Mouse (Mus musculus): ENCODE measurements around the gene Nudt3. TPM values are rescaled to one million over a fixed set of nuclear protein-coding genes. Genes with fewer than 3 reads are reported as not detected.

Nudt3 gene
- polyA plus RNA-seq, 1 experiment from 2014 or later = 32.2 TPM

- ATAC-seq (ENCODE audit: low FRiP score, low TSS enrichment) = no peak
Measured at GRCm38 (mm10) chr17:27579816-27580215, 43.5 kb downstream of the Nudt3 start.

GRCm38 (mm10) chr17:27578487-27578886 lies 44.8 kb downstream of the Nudt3 start:
- ATAC-seq (ENCODE audit: low FRiP score, low TSS enrichment) = no peak
- H3K4me2 ChIP-seq (replicated peaks; ENCODE audit: low read depth, low read length) = no peak overlapping the region
- no peaks in the 10 kb centered on the region for H3K4me1 ChIP-seq (ENCODE audit: control insufficient read depth, insufficient read depth, low read length)
- 96% methylated on average over 10 of the region's 10 CpGs for WGBS
- no peak overlapping the region for H3K9ac ChIP-seq (ENCODE audit: low read depth, low read length)
- H3K9me3 ChIP-seq (ENCODE audit: control insufficient read depth, low read length) = no peaks in the 10 kb centered on the region
- no peak overlapping the region for H3K27ac ChIP-seq (ENCODE audit: low read depth, low read length)
- H3K27me3 ChIP-seq (ENCODE audit: control insufficient read depth, insufficient read depth, low read length) = no peaks in the 10 kb centered on the region
- H3K4me3 ChIP-seq (ENCODE audit: low read length) = no peak overlapping the region
- H3K36me3 ChIP-seq (ENCODE audit: control insufficient read depth, insufficient read depth, low read length) = peaks cover 63% of the 10 kb centered on the region

More at GRCm38 (mm10) chr17:27579816-27580215, 43.5 kb downstream of the Nudt3 start:
- no peak overlapping the region for H3K4me3 ChIP-seq (ENCODE audit: low read length)
- no peaks in the 10 kb centered on the region for H3K4me1 ChIP-seq (ENCODE audit: control insufficient read depth, insufficient read depth, low read length)
- no peak overlapping the region for H3K9ac ChIP-seq (ENCODE audit: low read depth, low read length)
- H3K36me3 ChIP-seq (ENCODE audit: control insufficient read depth, insufficient read depth, low read length) = peaks cover 64% of the 10 kb centered on the region
- H3K27ac ChIP-seq (ENCODE audit: low read depth, low read length) = no peak overlapping the region
- H3K9me3 ChIP-seq (ENCODE audit: control insufficient read depth, low read length) = no peaks in the 10 kb centered on the region
- H3K27me3 ChIP-seq (ENCODE audit: control insufficient read depth, insufficient read depth, low read length) = no peaks in the 10 kb centered on the region
- WGBS = 82% methylated on average over 8 of the region's 8 CpGs
- H3K4me2 ChIP-seq (replicated peaks; ENCODE audit: low read depth, low read length) = no peak overlapping the region

GRCm38 (mm10) chr17:27577468-27577867 lies 45.8 kb downstream of the Nudt3 start:
- H3K9ac ChIP-seq (ENCODE audit: low read depth, low read length) = no peak overlapping the region
- no peak overlapping the region for H3K4me2 ChIP-seq (replicated peaks; ENCODE audit: low read depth, low read length)
- no peak for ATAC-seq (ENCODE audit: low FRiP score, low TSS enrichment)
- WGBS = 63% methylated on average over 6 of the region's 6 CpGs
- H3K27ac ChIP-seq (ENCODE audit: low read depth, low read length) = no peak overlapping the region
- no peaks in the 10 kb centered on the region for H3K9me3 ChIP-seq (ENCODE audit: control insufficient read depth, low read length)
- H3K27me3 ChIP-seq (ENCODE audit: control insufficient read depth, insufficient read depth, low read length) = no peaks in the 10 kb centered on the region
- H3K36me3 ChIP-seq (ENCODE audit: control insufficient read depth, insufficient read depth, low read length) = peaks cover 59% of the 10 kb centered on the region
- no peak overlapping the region for H3K4me3 ChIP-seq (ENCODE audit: low read length)
- no peaks in the 10 kb centered on the region for H3K4me1 ChIP-seq (ENCODE audit: control insufficient read depth, insufficient read depth, low read length)

- peaks cover 49% of the 10 kb centered on the region for H3K36me3 ChIP-seq (ENCODE audit: control insufficient read depth, insufficient read depth, low read length)
- H3K27ac ChIP-seq (ENCODE audit: low read depth, low read length) = no peak overlapping the region
- no peak overlapping the region for H3K4me3 ChIP-seq (ENCODE audit: low read length)
- H3K27me3 ChIP-seq (ENCODE audit: control insufficient read depth, insufficient read depth, low read length) = no peaks in the 10 kb centered on the region
- no peak overlapping the region for H3K4me2 ChIP-seq (replicated peaks; ENCODE audit: low read depth, low read length)
- H3K9me3 ChIP-seq (ENCODE audit: control insufficient read depth, low read length) = no peaks in the 10 kb centered on the region
- no peaks in the 10 kb centered on the region for H3K4me1 ChIP-seq (ENCODE audit: control insufficient read depth, insufficient read depth, low read length)
- H3K9ac ChIP-seq (ENCODE audit: low read depth, low read length) = no peak overlapping the region
- WGBS = 78% methylated on average over 7 of the region's 7 CpGs
- no peak for ATAC-seq (ENCODE audit: low FRiP score, low TSS enrichment)
Measured at GRCm38 (mm10) chr17:27576056-27576455, 47.2 kb downstream of the Nudt3 start.

- no peak for ATAC-seq (ENCODE audit: low FRiP score, low TSS enrichment)
- Histone ChIP-seq H3K4me3 (ENCODE audit: low read length) (no peak overlapping the region), H3K27me3 (ENCODE audit: control insufficient read depth, insufficient read depth, low read length) (no peaks in the 10 kb centered on the region), H3K4me1 (ENCODE audit: control insufficient read depth, insufficient read depth, low read length) (no peaks in the 10 kb centered on the region), H3K9ac (ENCODE audit: low read depth, low read length) (no peak overlapping the region), H3K27ac (ENCODE audit: low read depth, low read length) (no peak overlapping the region), H3K36me3 (ENCODE audit: control insufficient read depth, insufficient read depth, low read length) (peaks cover 40% of the 10 kb centered on the region), H3K9me3 (ENCODE audit: control insufficient read depth, low read length) (no peaks in the 10 kb centered on the region), H3K4me2 (replicated peaks; ENCODE audit: low read depth, low read length) (no peak overlapping the region)
- 32% methylated on average over 10 of the region's 10 CpGs for WGBS
Measured at GRCm38 (mm10) chr17:27575116-27575776, 48.0 kb downstream of the Nudt3 start.

- Histone ChIP-seq H3K9me3 (ENCODE audit: control insufficient read depth, low read length) (no peaks in the 10 kb centered on the region), H3K4me2 (replicated peaks; ENCODE audit: low read depth, low read length) (no peak overlapping the region), H3K9ac (ENCODE audit: low read depth, low read length) (no peak overlapping the region), H3K36me3 (ENCODE audit: control insufficient read depth, insufficient read depth, low read length) (peaks cover 34% of the 10 kb centered on the region), H3K27ac (ENCODE audit: low read depth, low read length) (no peak overlapping the region), H3K4me3 (ENCODE audit: low read length) (no peak overlapping the region), H3K4me1 (ENCODE audit: control insufficient read depth, insufficient read depth, low read length) (no peaks in the 10 kb centered on the region), H3K27me3 (ENCODE audit: control insufficient read depth, insufficient read depth, low read length) (no peaks in the 10 kb centered on the region)
- WGBS = 95% methylated on average over 15 of the region's 16 CpGs
- no peak for ATAC-seq (ENCODE audit: low FRiP score, low TSS enrichment)
Measured at GRCm38 (mm10) chr17:27574470-27575115, 48.7 kb downstream of the Nudt3 start.

- WGBS = 85% methylated on average over 10 of the region's 10 CpGs
- no peak overlapping the region for H3K4me2 ChIP-seq (replicated peaks; ENCODE audit: low read depth, low read length)
Measured at GRCm38 (mm10) chr17:27573772-27574320, 49.4 kb downstream of the Nudt3 start.

GRCm38 (mm10) chr17:27571315-27571714 lies 52.0 kb downstream of the Nudt3 start:
- no peak overlapping the region for H3K4me3 ChIP-seq (ENCODE audit: low read length)
- no peaks in the 10 kb centered on the region for H3K9me3 ChIP-seq (ENCODE audit: control insufficient read depth, low read length)
- 70% methylated on average over 8 of the region's 8 CpGs for WGBS
- H3K4me2 ChIP-seq (replicated peaks; ENCODE audit: low read depth, low read length) = no peak overlapping the region
- no peak overlapping the region for H3K9ac ChIP-seq (ENCODE audit: low read depth, low read length)
- ATAC-seq (ENCODE audit: low FRiP score, low TSS enrichment) = no peak
- no peaks in the 10 kb centered on the region for H3K4me1 ChIP-seq (ENCODE audit: control insufficient read depth, insufficient read depth, low read length)
- H3K27ac ChIP-seq (ENCODE audit: low read depth, low read length) = no peak overlapping the region
- H3K27me3 ChIP-seq (ENCODE audit: control insufficient read depth, insufficient read depth, low read length) = no peaks in the 10 kb centered on the region
- peaks cover 11% of the 10 kb centered on the region; the same call in 1 of the 2 replicates for H3K36me3 ChIP-seq (ENCODE audit: control insufficient read depth, insufficient read depth, low read length)

More at GRCm38 (mm10) chr17:27573772-27574320, 49.4 kb downstream of the Nudt3 start:
- no peaks in the 10 kb centered on the region for H3K27me3 ChIP-seq (ENCODE audit: control insufficient read depth, insufficient read depth, low read length)
- H3K4me3 ChIP-seq (ENCODE audit: low read length) = no peak overlapping the region
- H3K9ac ChIP-seq (ENCODE audit: low read depth, low read length) = no peak overlapping the region
- H3K36me3 ChIP-seq (ENCODE audit: control insufficient read depth, insufficient read depth, low read length) = peaks cover 26% of the 10 kb centered on the region; the same call in 1 of the 2 replicates
- no peaks in the 10 kb centered on the region for H3K4me1 ChIP-seq (ENCODE audit: control insufficient read depth, insufficient read depth, low read length)
- no peak for ATAC-seq (ENCODE audit: low FRiP score, low TSS enrichment)
- H3K27ac ChIP-seq (ENCODE audit: low read depth, low read length) = no peak overlapping the region
- H3K9me3 ChIP-seq (ENCODE audit: control insufficient read depth, low read length) = no peaks in the 10 kb centered on the region

- no peaks in the 10 kb centered on the region for H3K27me3 ChIP-seq (ENCODE audit: control insufficient read depth, insufficient read depth, low read length)
- peaks cover 8% of the 10 kb centered on the region for H3K4me1 ChIP-seq (ENCODE audit: control insufficient read depth, insufficient read depth, low read length)
- ATAC-seq (ENCODE audit: low FRiP score, low TSS enrichment) = no peak
- no peak overlapping the region for H3K4me2 ChIP-seq (replicated peaks; ENCODE audit: low read depth, low read length)
- H3K4me3 ChIP-seq (ENCODE audit: low read length) = no peak overlapping the region
- H3K9me3 ChIP-seq (ENCODE audit: control insufficient read depth, low read length) = no peaks in the 10 kb centered on the region
- H3K27ac ChIP-seq (ENCODE audit: low read depth, low read length) = no peak overlapping the region
- H3K9ac ChIP-seq (ENCODE audit: low read depth, low read length) = no peak overlapping the region
- H3K36me3 ChIP-seq (ENCODE audit: control insufficient read depth, insufficient read depth, low read length) = no peaks in the 10 kb centered on the region
- WGBS = 93% methylated on average over 5 of the region's 5 CpGs
Measured at GRCm38 (mm10) chr17:27568228-27568627, 55.1 kb downstream of the Nudt3 start.
